20 mouse cellular contexts compared by ENCODE assay signal in genomic region chr9:32314071-32314470, GRCm38 (mm10). TPM values are rescaled to one million over a fixed set of nuclear protein-coding genes. Genes with fewer than 3 reads are reported as not detected.
A peak's percentile ranks its signal among the peaks of the same experiment; 100 is the strongest.
DNase-seq lines count a peak whose midpoint lies in the region; ATAC-seq lines count a peak whose summit lies in the region.
"Had no signal": no experiment of that assay in that cellular context is flagged by ENCODE, and none has a peak within 500 bp of the region (broad histone marks: within the 10 kb centered on the region; RNA-seq: fewer than 3 reads in every experiment).

No protein-coding gene starts in this region.

- no peak overlapping the region for H3K4me2 ChIP-seq in heart, embryonic 11.5 days
- H3K4me2 ChIP-seq: intestine, embryonic 15.5 days; liver, embryonic 12.5 days; midbrain, embryonic 15.5 days had no signal

- peaks cover 2% of the 10 kb centered on the region; the same call in 1 of the 2 replicates for H3K36me3 ChIP-seq in heart, embryonic 11.5 days (ENCODE audit: control insufficient read depth, insufficient read depth, low read length)
- H3K36me3 ChIP-seq: G1E; intestine, embryonic 15.5 days; liver, embryonic 12.5 days; midbrain, embryonic 15.5 days had no signal

- H3K4me1 ChIP-seq in heart, embryonic 11.5 days (ENCODE audit: control insufficient read depth, insufficient read depth, low read length), result peaks cover 29% of the 10 kb centered on the region
- H3K4me1 ChIP-seq: intestine, embryonic 15.5 days; liver, embryonic 12.5 days had no signal

- H3K9ac ChIP-seq in heart, embryonic 11.5 days (ENCODE audit: low read depth, low read length), result no peak overlapping the region
- H3K9ac ChIP-seq: intestine, embryonic 15.5 days; liver, embryonic 12.5 days; midbrain, embryonic 15.5 days had no signal

- H3K27me3 ChIP-seq in heart, embryonic 11.5 days (ENCODE audit: control insufficient read depth, insufficient read depth, low read length), result no peaks in the 10 kb centered on the region
- H3K27me3 ChIP-seq: intestine, embryonic 15.5 days; liver, embryonic 12.5 days; midbrain, embryonic 15.5 days had no signal

- DNase-seq in heart, adult 11 months, result peak; percentile 99
- DNase-seq in heart, postnatal 25 days (ENCODE audit: low spot score), result peak; percentile 65
- peak; percentile 35 for DNase-seq in lung, postnatal 25 days (ENCODE audit: low spot score)
- DNase-seq in adrenal gland, postnatal 36 days, result no peak
- no peak for DNase-seq in left cerebral cortex, postnatal 10 days (ENCODE audit: extremely low spot score in 1 of 2, low spot score in 2 of 2)
- DNase-seq: adrenal gland, adult 2 months; cerebellum, adult 9-11 months; left cerebral cortex, postnatal 4 days had no signal

- H3K27ac ChIP-seq in heart, embryonic 11.5 days (ENCODE audit: low read depth, low read length), result peak overlapping the region; percentile 57
- H3K27ac ChIP-seq: intestine, embryonic 15.5 days; layer of hippocampus, adult 2 months; liver, embryonic 12.5 days; midbrain, embryonic 15.5 days had no signal

- H3K4me3 ChIP-seq in heart, embryonic 11.5 days (ENCODE audit: low read depth, low read length), result no peak overlapping the region
- H3K4me3 ChIP-seq: intestine, embryonic 15.5 days; layer of hippocampus, adult 2 months; liver, embryonic 12.5 days; midbrain, embryonic 15.5 days had no signal

- no peaks in the 10 kb centered on the region for H3K9me3 ChIP-seq in heart, embryonic 11.5 days (replicated peaks; ENCODE audit: control insufficient read depth, low read length)
- H3K9me3 ChIP-seq: intestine, embryonic 15.5 days; liver, embryonic 12.5 days; midbrain, embryonic 15.5 days had no signal

- peak; percentile 62 for ATAC-seq in heart, embryonic 11.5 days (replicated peaks; ENCODE audit: insufficient number of reproducible peaks, low FRiP score, low TSS enrichment)
- ATAC-seq in cerebellum, adult (ENCODE audit: insufficient number of reproducible peaks, low FRiP score, low TSS enrichment), result no peak
- ATAC-seq: intestine, embryonic 15.5 days; liver, embryonic 12.5 days; midbrain, embryonic 15.5 days had no signal

- 20% methylated on average over 3 of the region's 3 CpGs for WGBS in heart, embryonic 11.5 days (ENCODE audit: insufficient replicate concordance)

- intact Hi-C loops in heart, postnatal 25 days (cut with DNase I), result loop anchor here (2.0 to 5.0 kb wide), 2 partner anchors 27 to 42 kb away; no protein-coding TSS in a partner anchor
- intact Hi-C loops in left cerebral cortex, postnatal 10 days (cut with DNase I), result no loop called here

RNA-seq across cellular contexts. Expression of gene Kcnj5, which starts 30.1 kb away (rescaled TPM):
- 19.8 and 28.9 TPM in 2 replicates for polyA plus RNA-seq in heart, embryonic 11.5 days (2014; fragmentation: Nextera tagmentation; extraction: Ambion mirVana)
- 10 to 100 TPM; 50.8 to 56.0 TPM for total RNA-seq in heart, postnatal 25 days (2021)
- total RNA-seq in adrenal gland, postnatal 36 days (2021), result 1 to 10 TPM in 1 of 2 experiments, under 1 TPM in 1; 0.36 to 1.1 TPM
- total RNA-seq in left cerebral cortex, postnatal 10 days (2021), result 1 to 10 TPM; 1.6 to 1.7 TPM
- total RNA-seq: gastrocnemius, adult 8-10 months had no signal
- polyA plus RNA-seq: G1E; testis, adult 2 months had no signal

RNA-seq across cellular contexts. Expression of gene Kcnj1, which starts 58.2 kb away (rescaled TPM):
- 0.09 TPM in 1 of 2 replicates, not detected in the other for polyA plus RNA-seq in heart, embryonic 11.5 days (2014; fragmentation: Nextera tagmentation; extraction: Ambion mirVana)
- total RNA-seq in heart, postnatal 25 days (2021), result not detected
- total RNA-seq in adrenal gland, postnatal 36 days (2021), result not detected
- not detected for total RNA-seq in left cerebral cortex, postnatal 10 days (2021)
- total RNA-seq: adrenal gland, adult 2 months; gastrocnemius, adult 8-10 months; layer of hippocampus, adult 2 months; left cerebral cortex, postnatal 4 days; megakaryocyte, adult 5-6 weeks had no signal
- polyA plus RNA-seq: adrenal gland, adult 2 months; G1E; hindbrain, embryonic 11.5 days; intestine, embryonic 15.5 days; liver, embryonic 12.5 days; midbrain, embryonic 15.5 days; urinary bladder, adult 2 months had no signal

Comparison
In these comparisons a context has a peak if more than half of its experiments do, and no peak if none do; other contexts are left out.
1. DNase-seq: peak in heart, adult 11 months (single experiment), heart, postnatal 25 days (single experiment) and lung, postnatal 25 days (single experiment); none in adrenal gland, postnatal 36 days (0 of 2) and left cerebral cortex, postnatal 10 days (0 of 2).
2. RNA of gene Kcnj5, which starts 30.1 kb away (total RNA-seq): 50.8 to 56.0 TPM in heart, postnatal 25 days; 1.6 to 1.7 TPM in left cerebral cortex, postnatal 10 days and 0.36 to 1.1 TPM in adrenal gland, postnatal 36 days; every median in the first group is over 10 times any median in the second.